Mouse (Mus musculus): ENCODE data around the gene Sacm1l.

DNA sequence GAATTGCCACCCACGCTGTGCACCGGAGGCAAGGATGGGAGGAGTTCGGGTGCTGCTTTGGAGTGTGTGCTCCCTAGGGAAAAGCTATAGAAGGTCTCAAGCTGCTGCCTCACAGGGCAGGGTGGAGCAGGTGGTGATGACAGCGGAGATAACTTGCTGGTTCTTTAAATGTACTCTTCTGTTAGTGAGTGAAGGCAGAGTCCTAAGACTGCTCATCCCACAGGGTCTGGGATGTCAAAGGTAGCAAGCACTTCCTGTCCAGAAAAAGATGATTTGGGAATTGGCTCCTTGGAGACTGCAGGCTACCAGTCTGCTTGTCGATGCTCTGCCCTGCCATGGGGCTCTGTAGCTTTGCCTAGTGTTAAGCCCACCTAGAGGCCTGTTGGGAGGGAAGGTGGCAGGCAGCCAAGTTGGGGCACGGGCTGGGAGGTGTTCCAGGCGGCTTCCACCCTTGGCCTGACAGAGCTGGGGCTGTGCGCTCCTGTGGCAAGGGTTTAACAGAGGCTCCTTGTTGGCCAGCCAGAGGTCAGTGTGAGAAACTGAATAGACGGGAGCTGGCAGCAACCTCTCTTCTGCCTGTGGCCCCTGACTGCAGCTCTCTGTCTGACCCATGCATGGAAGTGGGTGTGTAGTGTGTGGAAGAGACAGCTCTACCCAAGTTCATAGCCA, 37.5 kb upstream of the Sacm1l start:
- TF ChIP-seq CTCF (IDR thresholded peaks at IDR 0.05) (no peak), EP300 (IDR thresholded peaks at IDR 0.05) (no peak)

All from lung, postnatal 0 days (tissue).